Mouse (Mus musculus): Measurements from ENCODE around the gene Cyp4f13.
A peak's percentile ranks its signal among the peaks of the same experiment; 100 is the strongest.

Gene Cyp4f13

GRCm38 (mm10) chr17:32947215-32947914 is at the start of gene Cyp4f13:
TSS of gene Cyp4f13 (minus strand) at chr17:32947402.
- peak; percentile 92 for DNase-seq (ENCODE audit: low read depth, low spot score)

- peak; percentile 94 for DNase-seq (ENCODE audit: low read depth, low spot score)
Measured at GRCm38 (mm10) chr17:32992699-32993474, 45.7 kb upstream of the Cyp4f13 start, which contains the start of gene Zfp952. TSS of gene Zfp952 (plus strand) at chr17:32993129.

- peak; percentile 69 for DNase-seq (ENCODE audit: low read depth, low spot score)
Measured at GRCm38 (mm10) chr17:32991965-32992698, 44.9 kb upstream of the Cyp4f13 start.

GRCm38 (mm10) chr17:32986301-32986700 is 39.1 kb upstream of the Cyp4f13 start:
- DNase-seq (ENCODE audit: low read depth, low spot score), result no peak

- DNase-seq (ENCODE audit: low read depth, low spot score), result no peak
Measured at GRCm38 (mm10) chr17:32981361-32981760, 34.2 kb upstream of the Cyp4f13 start.

- DNase-seq (ENCODE audit: low read depth, low spot score), result peak; percentile 93
Measured at GRCm38 (mm10) chr17:32965623-32966290, 18.6 kb upstream of the Cyp4f13 start, which contains the start of gene Zfp472. TSS of gene Zfp472 (plus strand) at chr17:32965814.

- no peak for DNase-seq (ENCODE audit: low read depth, low spot score)
Measured at GRCm38 (mm10) chr17:32965253-32965622, 18.0 kb upstream of the Cyp4f13 start.

GRCm38 (mm10) chr17:32951441-32951840 is 4.2 kb upstream of the Cyp4f13 start:
- peak; percentile 67 for DNase-seq (ENCODE audit: low read depth, low spot score)

- DNase-seq (ENCODE audit: low read depth, low spot score), result no peak
Measured at GRCm38 (mm10) chr17:32951006-32951405, 3.8 kb upstream of the Cyp4f13 start.

- DNase-seq (ENCODE audit: low read depth, low spot score), result no peak
Measured at GRCm38 (mm10) chr17:32950136-32950535, 2.9 kb upstream of the Cyp4f13 start.

GRCm38 (mm10) chr17:32946716-32947115 is 486 bp downstream of the Cyp4f13 start:
- no peak for DNase-seq (ENCODE audit: low read depth, low spot score)

GRCm38 (mm10) chr17:32944402-32945035 is 2.7 kb downstream of the Cyp4f13 start:
- DNase-seq (ENCODE audit: low read depth, low spot score), result peak; percentile 47

- no peak for DNase-seq (ENCODE audit: low read depth, low spot score)
Measured at GRCm38 (mm10) chr17:32943661-32944060, 3.5 kb downstream of the Cyp4f13 start.

GRCm38 (mm10) chr17:32939831-32940230 is 7.4 kb downstream of the Cyp4f13 start:
- no peak for DNase-seq (ENCODE audit: low read depth, low spot score)

GRCm38 (mm10) chr17:32927803-32928202 is 19.4 kb downstream of the Cyp4f13 start:
- no peak for DNase-seq (ENCODE audit: low read depth, low spot score)

GRCm38 (mm10) chr17:32924658-32925312 is 22.4 kb downstream of the Cyp4f13 start:
- no peak for DNase-seq (ENCODE audit: low read depth, low spot score)

- DNase-seq (ENCODE audit: low read depth, low spot score), result no peak
Measured at GRCm38 (mm10) chr17:32923681-32924080, 23.5 kb downstream of the Cyp4f13 start.

- DNase-seq (ENCODE audit: low read depth, low spot score), result no peak
Measured at GRCm38 (mm10) chr17:32919123-32919522, 28.1 kb downstream of the Cyp4f13 start.

- no peak for DNase-seq (ENCODE audit: low read depth, low spot score)
Measured at GRCm38 (mm10) chr17:32917131-32917530, 30.1 kb downstream of the Cyp4f13 start, which contains the start of gene Cyp4f14. TSS of gene Cyp4f14 (minus strand) at chr17:32917342.

GRCm38 (mm10) chr17:32916075-32916474 is 31.1 kb downstream of the Cyp4f13 start:
- no peak for DNase-seq (ENCODE audit: low read depth, low spot score)

All from A20 (cell line).